Mouse (Mus musculus) limb, embryonic 14.5 days (tissue): Measurements from ENCODE around the gene Gm9733. TPM values are rescaled to one million over a fixed set of nuclear protein-coding genes. Genes with fewer than 3 reads are reported as not detected.
A peak's percentile ranks its signal among the peaks of the same experiment; 100 is the strongest.

Experiments
- ATAC-seq: fragments of 200-750 bp; cut with Nextera tagmentation; 2 replicates; pipeline ENCODE4 v1.8.0; 2017; ENCODE audit warnings: low read depth, moderate number of reproducible peaks, moderate TSS enrichment; ENCODE audit not compliant: low FRiP score
- DNase-seq: peaks from one replicate; pipeline ENCODE4 v3.0.0-alpha.2; 2015; ENCODE audit warnings: low spot score
- H3K27ac ChIP-seq: fragments of 300-500 bp; sonication (generic); replicated peaks from 2 replicates; pipeline ENCODE4 v1.5.1; 2014; ENCODE audit warnings: low read depth, mild to moderate bottlenecking, low read length, moderate library complexity, mixed read lengths
- H3K27me3 ChIP-seq: fragments of 300-500 bp; sonication (generic); 2 replicates; pipeline ENCODE4 v1.6.1; 2014; ENCODE audit warnings: low read length, mixed read lengths; ENCODE audit not compliant: control insufficient read depth, insufficient read depth
- H3K36me3 ChIP-seq: fragments of 300-500 bp; sonication (generic); 2 replicates; pipeline ENCODE4 v1.6.1; 2014; ENCODE audit warnings: mild to moderate bottlenecking, low read length, moderate library complexity, mixed read lengths; ENCODE audit not compliant: control insufficient read depth, insufficient read depth
- H3K4me1 ChIP-seq: fragments of 300-500 bp; sonication (generic); 2 replicates; pipeline ENCODE4 v1.6.1; 2014; ENCODE audit warnings: antibody characterized with exemption, low read length, mixed read lengths; ENCODE audit not compliant: control insufficient read depth, insufficient read depth
- H3K4me2 ChIP-seq: fragments of 300-500 bp; sonication (generic); replicated peaks from 2 replicates; pipeline ENCODE4 v1.6.1; 2014; ENCODE audit warnings: low read depth, mild to moderate bottlenecking, low read length, moderate library complexity; ENCODE audit not compliant: severe bottlenecking
- H3K4me3 ChIP-seq: fragments of 300-500 bp; sonication (generic); replicated peaks from 2 replicates; pipeline ENCODE4 v1.5.1; 2014; ENCODE audit warnings: low read length
- H3K9ac ChIP-seq: fragments of 300-500 bp; sonication (generic); 2 replicates; pipeline ENCODE4 v1.6.1; 2014; ENCODE audit warnings: mild to moderate bottlenecking, low read depth, low read length, moderate library complexity; ENCODE audit not compliant: severe bottlenecking
- H3K9me3 ChIP-seq: fragments of 300-500 bp; sonication (generic); 2 replicates; pipeline ENCODE4 v1.6.1; 2016; ENCODE audit warnings: low read length; ENCODE audit not compliant: control insufficient read depth
- POLR2A ChIP-seq: fragments of 200-500 bp; IDR thresholded peaks from 2 replicates; pipeline ENCODE4 v1.8.0; 2012; ENCODE audit warnings: inconsistent platforms, mild to moderate bottlenecking, moderate library complexity, borderline replicate concordance; ENCODE audit not compliant: insufficient read depth, insufficient read length; ENCODE audit errors: extremely low read depth
- WGBS: fragments of 180-500 bp; shearing (Covaris S2); extraction: QIAGEN DNeasy Blood & Tissue Kit; methylation state at CpG from one replicate; pipeline ENCODE4 v1.1.7; 2014; 5-methylcytosine and 5-hydroxymethylcytosine counted together
- polyA plus RNA-seq, 2 experiments: library from polyadenylated mRNA; depleted of rRNA in 1 of 2; stranded (reverse) in 1 of 2; unstranded in 1 of 2; fragments of >200 nt; fragmentation: Nextera tagmentation in 1 of 2; extraction: Ambion mirVana in 1 of 2; gene quantifications; 2 replicates each; pipeline versions ENCODE4 v1.2.1 to v1.2.3; 2012 to 2014

The Gm9733 gene
- polyA plus RNA-seq, 2 experiments = not detected

DNA sequence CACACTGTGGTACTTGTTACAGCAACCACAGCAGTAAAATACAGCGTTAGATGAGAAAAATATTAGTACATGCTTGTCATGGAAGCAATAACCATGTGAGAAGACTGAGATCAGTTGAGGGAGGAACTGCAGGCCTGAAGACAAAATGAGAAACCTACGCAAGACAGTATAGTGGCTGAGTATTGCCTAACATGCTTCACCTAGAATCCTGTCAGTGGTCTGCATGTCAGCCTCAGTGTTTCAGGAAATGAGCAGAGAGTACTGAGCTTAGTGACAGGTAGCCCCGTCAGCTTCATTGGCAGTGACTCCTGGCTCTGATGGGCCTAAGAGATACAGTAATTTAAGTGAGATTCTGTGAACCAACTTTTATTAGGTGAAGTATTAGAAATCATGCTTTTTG lies 557 bp downstream of the Gm9733 start:
- Histone ChIP-seq H3K36me3 (no peaks in the 10 kb centered on the region), H3K4me2 (no peak overlapping the region), H3K9ac (no peak overlapping the region), H3K27me3 (no peaks in the 10 kb centered on the region), H3K27ac (no peak overlapping the region), H3K9me3 (no peaks in the 10 kb centered on the region), H3K4me1 (no peaks in the 10 kb centered on the region), H3K4me3 (no peak overlapping the region)
- ATAC-seq (no peak), DNase-seq (no peak)
- 66% methylated on average over 3 of the region's 3 CpGs for WGBS
- no peak for TF ChIP-seq POLR2A

GRCm38 (mm10) chr3:15329549-15329948 lies 2.6 kb downstream of the Gm9733 start:
- H3K27ac ChIP-seq = no peak overlapping the region
- H3K4me1 ChIP-seq = no peaks in the 10 kb centered on the region
- no peak overlapping the region for H3K4me3 ChIP-seq
- no peak overlapping the region for H3K4me2 ChIP-seq
- H3K9me3 ChIP-seq = no peaks in the 10 kb centered on the region
- DNase-seq (no peak), ATAC-seq (no peak)
- H3K27me3 ChIP-seq = no peaks in the 10 kb centered on the region
- no peaks in the 10 kb centered on the region for H3K36me3 ChIP-seq
- TF ChIP-seq POLR2A = no peak
- no peak overlapping the region for H3K9ac ChIP-seq

- TF ChIP-seq POLR2A = no peak
- no peaks in the 10 kb centered on the region for H3K9me3 ChIP-seq
- no peaks in the 10 kb centered on the region for H3K36me3 ChIP-seq
- H3K4me3 ChIP-seq = no peak overlapping the region
- H3K9ac ChIP-seq = no peak overlapping the region
- H3K27me3 ChIP-seq = no peaks in the 10 kb centered on the region
- ATAC-seq (no peak), DNase-seq (no peak)
- H3K4me2 ChIP-seq = no peak overlapping the region
- 85% methylated on average over 6 of the region's 6 CpGs for WGBS
- no peak overlapping the region for H3K27ac ChIP-seq
- no peaks in the 10 kb centered on the region for H3K4me1 ChIP-seq
Observed at GRCm38 (mm10) chr3:15284424-15285328, 47.4 kb downstream of the Gm9733 start.

GRCm38 (mm10) chr3:15275899-15276526 lies 56.1 kb downstream of the Gm9733 start:
- H3K9me3 ChIP-seq = no peaks in the 10 kb centered on the region
- H3K36me3 ChIP-seq = no peaks in the 10 kb centered on the region
- H3K4me1 ChIP-seq = no peaks in the 10 kb centered on the region
- ATAC-seq = no peak
- no peak overlapping the region for H3K4me2 ChIP-seq
- TF ChIP-seq POLR2A = no peak
- no peak overlapping the region for H3K4me3 ChIP-seq
- DNase-seq = no peak
- H3K9ac ChIP-seq = no peak overlapping the region
- no peak overlapping the region for H3K27ac ChIP-seq
- 74% methylated on average over 5 of the region's 5 CpGs for WGBS
- no peaks in the 10 kb centered on the region for H3K27me3 ChIP-seq

DNA sequence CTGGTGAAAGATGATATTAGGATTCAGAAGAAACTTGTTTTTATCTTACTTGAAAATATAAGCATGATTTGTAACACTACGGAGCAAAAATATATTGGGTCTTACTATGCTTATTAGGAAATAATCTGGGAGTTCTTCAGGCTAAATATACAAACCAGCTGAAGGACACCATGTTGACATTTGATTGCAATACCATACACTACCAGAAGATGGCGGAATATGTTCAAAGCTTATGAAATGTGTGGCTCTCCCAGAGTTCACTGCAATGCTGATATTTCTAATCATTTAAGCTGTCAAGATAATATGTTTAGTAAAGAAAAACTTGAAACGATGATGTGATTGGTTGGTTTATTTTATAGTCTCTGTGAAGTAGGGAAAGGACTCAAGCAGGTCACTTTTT lies 67.7 kb downstream of the Gm9733 start:
- no peaks in the 10 kb centered on the region for H3K36me3 ChIP-seq
- no peak overlapping the region for H3K27ac ChIP-seq
- no peaks in the 10 kb centered on the region for H3K27me3 ChIP-seq
- H3K4me1 ChIP-seq = no peaks in the 10 kb centered on the region
- ATAC-seq (no peak), DNase-seq (peak; percentile 36)
- H3K9me3 ChIP-seq = no peaks in the 10 kb centered on the region
- 10% methylated on average over 3 of the region's 3 CpGs for WGBS
- no peak overlapping the region for H3K4me3 ChIP-seq
- H3K4me2 ChIP-seq = no peak overlapping the region
- H3K9ac ChIP-seq = no peak overlapping the region
- no peak for TF ChIP-seq POLR2A
